Mouse (Mus musculus) kidney, embryonic 14.5 days (tissue): ENCODE results near the gene Epgn. TPM values are rescaled to one million over a fixed set of nuclear protein-coding genes. Genes with fewer than 3 reads are reported as not detected.

Experiments
- ATAC-seq: fragments of 200-750 bp; cut with Nextera tagmentation; 2 replicates; pipeline ENCODE4 v1.8.0; 2017; ENCODE audit warnings: moderate number of reproducible peaks, mild to moderate bottlenecking, moderate TSS enrichment, moderate library complexity; ENCODE audit not compliant: low FRiP score, low TSS enrichment
- H3K27ac ChIP-seq: fragments of 300-500 bp; sonication (generic); 2 replicates; pipeline ENCODE4 v1.5.1; 2014; ENCODE audit warnings: low read depth, mild to moderate bottlenecking, low read length, moderate library complexity, mixed read lengths
- H3K27me3 ChIP-seq: fragments of 300-500 bp; sonication (generic); 2 replicates; pipeline ENCODE4 v1.6.1; 2014; ENCODE audit warnings: mild to moderate bottlenecking, low read length; ENCODE audit not compliant: control insufficient read depth, insufficient read depth
- H3K36me3 ChIP-seq: fragments of 300-500 bp; sonication (generic); 2 replicates; pipeline ENCODE4 v1.6.1; 2014; ENCODE audit warnings: low read length, mixed read lengths; ENCODE audit not compliant: control insufficient read depth, insufficient read depth
- H3K4me1 ChIP-seq: fragments of 300-500 bp; sonication (generic); 2 replicates; pipeline ENCODE4 v1.6.1; 2014; ENCODE audit warnings: low read length, mixed read lengths; ENCODE audit not compliant: control insufficient read depth, insufficient read depth
- H3K4me2 ChIP-seq: fragments of 300-500 bp; sonication (generic); replicated peaks from 2 replicates; pipeline ENCODE4 v1.6.1; 2014; ENCODE audit warnings: low read depth, mild to moderate bottlenecking, low read length
- H3K4me3 ChIP-seq: fragments of 300-500 bp; sonication (generic); 2 replicates; pipeline ENCODE4 v1.5.1; 2014; ENCODE audit warnings: mild to moderate bottlenecking, low read length
- H3K9ac ChIP-seq: fragments of 300-500 bp; sonication (generic); 2 replicates; pipeline ENCODE4 v1.6.1; 2014; ENCODE audit warnings: low read depth, mild to moderate bottlenecking, low read length, moderate library complexity
- H3K9me3 ChIP-seq: fragments of 300-500 bp; sonication (generic); 2 replicates; pipeline ENCODE4 v1.6.1; 2016; ENCODE audit warnings: low read length; ENCODE audit not compliant: control insufficient read depth
- WGBS: fragments of 180-500 bp; shearing (Covaris S2); extraction: QIAGEN DNeasy Blood & Tissue Kit; methylation state at CpG from one replicate; pipeline ENCODE4 v1.1.7; 2014; 5-methylcytosine and 5-hydroxymethylcytosine counted together
- polyA plus RNA-seq: library from polyadenylated mRNA; unstranded; fragments of >200 nt; fragmentation: Nextera tagmentation; extraction: Ambion mirVana; gene quantifications from 2 replicates; pipeline ENCODE4 v1.2.1, GENCODE M21; 2014

The Epgn gene
- polyA plus RNA-seq, 1 experiment from 2014 or later, result not detected

GRCm38 (mm10) chr5:91030629-91031028 is 3.4 kb downstream of the Epgn start:
- Histone ChIP-seq H3K9ac (no peak overlapping the region), H3K4me1 (no peaks in the 10 kb centered on the region), H3K9me3 (no peaks in the 10 kb centered on the region), H3K4me2 (no peak overlapping the region), H3K4me3 (no peak overlapping the region), H3K36me3 (no peaks in the 10 kb centered on the region), H3K27ac (no peak overlapping the region), H3K27me3 (no peaks in the 10 kb centered on the region)
- no peak for ATAC-seq
- WGBS, result 91% methylated on average over 2 of the region's 2 CpGs

GRCm38 (mm10) chr5:91035341-91035740 is 8.1 kb downstream of the Epgn start:
- no peak for ATAC-seq
- H3K36me3 ChIP-seq, result no peaks in the 10 kb centered on the region
- 69% methylated on average over 2 of the region's 2 CpGs for WGBS

GRCm38 (mm10) chr5:91036628-91037027 is 9.4 kb downstream of the Epgn start:
- no peak overlapping the region for H3K4me2 ChIP-seq
- H3K27ac ChIP-seq, result no peak overlapping the region
- peaks cover 7% of the 10 kb centered on the region; the same call in 1 of the 2 replicates for H3K4me1 ChIP-seq
- no peak for ATAC-seq
- no peaks in the 10 kb centered on the region for H3K9me3 ChIP-seq
- H3K9ac ChIP-seq, result no peak overlapping the region
- 89% methylated on average over 4 of the region's 4 CpGs for WGBS
- H3K36me3 ChIP-seq, result no peaks in the 10 kb centered on the region
- H3K4me3 ChIP-seq, result no peak overlapping the region
- H3K27me3 ChIP-seq, result no peaks in the 10 kb centered on the region

More at GRCm38 (mm10) chr5:91035341-91035740, 8.1 kb downstream of the Epgn start:
- Histone ChIP-seq H3K4me1 (peaks cover 7% of the 10 kb centered on the region; the same call in 1 of the 2 replicates), H3K4me3 (no peak overlapping the region), H3K4me2 (no peak overlapping the region), H3K27me3 (no peaks in the 10 kb centered on the region), H3K9ac (no peak overlapping the region), H3K27ac (no peak overlapping the region), H3K9me3 (no peaks in the 10 kb centered on the region)

GRCm38 (mm10) chr5:91037756-91038155 is 10.5 kb downstream of the Epgn start:
- H3K9ac ChIP-seq, result no peak overlapping the region
- peaks cover 7% of the 10 kb centered on the region; the same call in 1 of the 2 replicates for H3K4me1 ChIP-seq
- no peak overlapping the region for H3K27ac ChIP-seq
- WGBS, result 72% methylated on average over 2 of the region's 2 CpGs
- no peak overlapping the region for H3K4me3 ChIP-seq
- ATAC-seq, result no peak
- H3K27me3 ChIP-seq, result no peaks in the 10 kb centered on the region
- no peak overlapping the region for H3K4me2 ChIP-seq
- no peaks in the 10 kb centered on the region for H3K9me3 ChIP-seq
- H3K36me3 ChIP-seq, result no peaks in the 10 kb centered on the region

- no peak overlapping the region for H3K4me3 ChIP-seq
- no peaks in the 10 kb centered on the region for H3K36me3 ChIP-seq
- peak; percentile 69 for ATAC-seq
- H3K27ac ChIP-seq, result no peak overlapping the region
- 7% methylated on average over 2 of the region's 2 CpGs for WGBS
- no peak overlapping the region for H3K4me2 ChIP-seq
- H3K27me3 ChIP-seq, result no peaks in the 10 kb centered on the region
- H3K9me3 ChIP-seq, result no peaks in the 10 kb centered on the region
- H3K4me1 ChIP-seq, result peaks cover 7% of the 10 kb centered on the region; the same call in 1 of the 2 replicates
- no peak overlapping the region for H3K9ac ChIP-seq
These were observed 11.3 kb downstream of the Epgn start for GRCm38 (mm10) chr5:91038547-91038946.

GRCm38 (mm10) chr5:91038963-91039362 is 11.7 kb downstream of the Epgn start:
- no peak overlapping the region for H3K4me2 ChIP-seq
- no peak overlapping the region for H3K9ac ChIP-seq
- ATAC-seq, result peak; percentile 55; the same call in 1 of the 2 replicates
- H3K4me1 ChIP-seq, result peaks cover 7% of the 10 kb centered on the region; the same call in 1 of the 2 replicates
- H3K27me3 ChIP-seq, result no peaks in the 10 kb centered on the region
- H3K4me3 ChIP-seq, result no peak overlapping the region
- H3K36me3 ChIP-seq, result no peaks in the 10 kb centered on the region
- WGBS, result 63% methylated on average over 2 of the region's 2 CpGs
- H3K9me3 ChIP-seq, result no peaks in the 10 kb centered on the region
- no peak overlapping the region for H3K27ac ChIP-seq

- H3K4me3 ChIP-seq, result no peak overlapping the region
- H3K9ac ChIP-seq, result no peak overlapping the region
- no peaks in the 10 kb centered on the region for H3K4me1 ChIP-seq
- ATAC-seq, result no peak
- no peak overlapping the region for H3K4me2 ChIP-seq
- H3K27ac ChIP-seq, result no peak overlapping the region
- H3K27me3 ChIP-seq, result no peaks in the 10 kb centered on the region
- H3K9me3 ChIP-seq, result no peaks in the 10 kb centered on the region
- H3K36me3 ChIP-seq, result no peaks in the 10 kb centered on the region
- WGBS, result 79% methylated on average over 6 of the region's 6 CpGs
These were observed 20.7 kb downstream of the Epgn start for GRCm38 (mm10) chr5:91047987-91048386.

- H3K4me2 ChIP-seq, result no peak overlapping the region
- no peaks in the 10 kb centered on the region for H3K4me1 ChIP-seq
- no peaks in the 10 kb centered on the region for H3K27me3 ChIP-seq
- no peak for ATAC-seq
- 85% methylated on average over 8 of the region's 8 CpGs for WGBS
- no peak overlapping the region for H3K27ac ChIP-seq
- no peak overlapping the region for H3K9ac ChIP-seq
- H3K9me3 ChIP-seq, result no peaks in the 10 kb centered on the region
- H3K36me3 ChIP-seq, result no peaks in the 10 kb centered on the region
- no peak overlapping the region for H3K4me3 ChIP-seq
These were observed 21.1 kb downstream of the Epgn start for GRCm38 (mm10) chr5:91048397-91048796.

- no peaks in the 10 kb centered on the region for H3K9me3 ChIP-seq
- H3K9ac ChIP-seq, result no peak overlapping the region
- 83% methylated on average over 4 of the region's 4 CpGs for WGBS
- no peak overlapping the region for H3K4me3 ChIP-seq
- H3K27ac ChIP-seq, result no peak overlapping the region
- no peaks in the 10 kb centered on the region; the same call in none of the 2 replicates for H3K27me3 ChIP-seq
- no peak for ATAC-seq
- H3K4me2 ChIP-seq, result no peak overlapping the region
- H3K4me1 ChIP-seq, result no peaks in the 10 kb centered on the region
- H3K36me3 ChIP-seq, result no peaks in the 10 kb centered on the region
These were observed 45.1 kb downstream of the Epgn start for GRCm38 (mm10) chr5:91072340-91072739.
